Comparison of ENCODE assay signal across 18 mouse cellular contexts in genomic region chr12:80751556-80751955, GRCm38 (mm10). TPM values are rescaled to one million over a fixed set of nuclear protein-coding genes. Genes with fewer than 3 reads are reported as not detected.
"Had no signal": no experiment of that assay in that cellular context is flagged by ENCODE, and none has a peak within 500 bp of the region (broad histone marks: within the 10 kb centered on the region; RNA-seq: fewer than 3 reads in every experiment).

No protein-coding gene starts in this region.

- H3K4me1 ChIP-seq: megakaryocyte, embryonic 14.5 days; neural tube, embryonic 12.5 days; stomach, embryonic 15.5 days had no signal

- H3K27ac ChIP-seq: macrophage; midbrain, embryonic 13.5 days; midbrain, embryonic 15.5 days; neural tube, embryonic 12.5 days; stomach, embryonic 15.5 days had no signal

- H3K4me3 ChIP-seq: megakaryocyte, embryonic 14.5 days; midbrain, embryonic 13.5 days; midbrain, embryonic 15.5 days; neural tube, embryonic 12.5 days; stomach, embryonic 15.5 days had no signal

- H3K27me3 ChIP-seq: midbrain, embryonic 13.5 days; midbrain, embryonic 15.5 days had no signal

- H3K9ac ChIP-seq: lung, embryonic 14.5 days; midbrain, embryonic 13.5 days; midbrain, embryonic 15.5 days; neural tube, embryonic 12.5 days; stomach, embryonic 15.5 days had no signal

- H3K36me3 ChIP-seq: stomach, embryonic 15.5 days had no signal

- DNase-seq: lung, adult 18-20 months; lung, embryonic 14.5 days; lung, postnatal 14 days; lung, postnatal 36 days; right cerebral cortex, postnatal 14 days; thymus, adult 2 months; thymus, postnatal 25 days; thymus, postnatal 4 days had no signal

- H3K9me3 ChIP-seq: stomach, embryonic 15.5 days had no signal

RNA-seq across cellular contexts. Expression of gene Ccdc177, which starts 8.9 kb away (rescaled TPM):
- total RNA-seq: monocyte, adult 5-6 weeks; neutrophil, adult 5-6 weeks had no signal
- polyA plus RNA-seq: macrophage; spleen, adult 2 months; thymus, adult 2 months had no signal

RNA-seq across cellular contexts. Expression of gene Plekhd1, which starts 59.2 kb away (rescaled TPM):
- total RNA-seq: megakaryocyte progenitor cell, adult 5-6 weeks; monocyte, adult 5-6 weeks; neutrophil, adult 5-6 weeks had no signal
- polyA plus RNA-seq: macrophage had no signal
